Mouse (Mus musculus): ENCODE data around the gene Sppl2a. TPM values are rescaled to one million over a fixed set of nuclear protein-coding genes. Genes with fewer than 3 reads are reported as not detected.
A peak's percentile ranks its signal among the peaks of the same experiment; 100 is the strongest.

The Sppl2a gene
- polyA plus RNA-seq, 1 experiment = 12.0 TPM

GRCm38 (mm10) chr2:126948231-126948630 lies 15.2 kb upstream of the Sppl2a start:
- Histone ChIP-seq H3K27me3 (ENCODE audit: control insufficient read depth, insufficient read depth, low read length) (no peaks in the 10 kb centered on the region), H3K4me3 (ENCODE audit: low read depth, low read length) (no peak overlapping the region), H3K27ac (ENCODE audit: insufficient read depth, low read depth, low read length) (no peak overlapping the region), H3K4me1 (ENCODE audit: control insufficient read depth, insufficient read depth, insufficient read length, low read length) (peaks cover 8% of the 10 kb centered on the region; the same call in 1 of the 2 replicates), H3K36me3 (ENCODE audit: control insufficient read depth, insufficient read depth, low read length) (no peaks in the 10 kb centered on the region)
- WGBS = 30% methylated on average over 3 of the region's 3 CpGs
- TF ChIP-seq POLR2A (IDR thresholded peaks at IDR 0.05; ENCODE audit: low read depth, low read length) (no peak), CTCF (IDR thresholded peaks at IDR 0.05; ENCODE audit: extremely low read depth, insufficient read length, insufficient replicate concordance, low read depth, low read length) (no peak)

GRCm38 (mm10) chr2:126947646-126948045 lies 14.6 kb upstream of the Sppl2a start:
- no peak overlapping the region for H3K27ac ChIP-seq (ENCODE audit: insufficient read depth, low read depth, low read length)
- no peaks in the 10 kb centered on the region for H3K27me3 ChIP-seq (ENCODE audit: control insufficient read depth, insufficient read depth, low read length)
- H3K36me3 ChIP-seq (ENCODE audit: control insufficient read depth, insufficient read depth, low read length) = no peaks in the 10 kb centered on the region
- no peak overlapping the region for H3K4me3 ChIP-seq (ENCODE audit: low read depth, low read length)
- TF ChIP-seq CTCF (IDR thresholded peaks at IDR 0.05; ENCODE audit: extremely low read depth, insufficient read length, insufficient replicate concordance, low read depth, low read length) = no peak
- no peak for TF ChIP-seq POLR2A (IDR thresholded peaks at IDR 0.05; ENCODE audit: low read depth, low read length)
- H3K4me1 ChIP-seq (ENCODE audit: control insufficient read depth, insufficient read depth, insufficient read length, low read length) = peaks cover 8% of the 10 kb centered on the region; the same call in 1 of the 2 replicates

GRCm38 (mm10) chr2:126943211-126943610 lies 10.2 kb upstream of the Sppl2a start:
- WGBS = 59% methylated on average over 2 of the region's 2 CpGs
- H3K4me3 ChIP-seq (ENCODE audit: low read depth, low read length) = no peak overlapping the region

GRCm38 (mm10) chr2:126940314-126940866 lies 7.4 kb upstream of the Sppl2a start:
- whole genome bisulfite sequencing = 85% methylated on average over 3 of the region's 3 CpGs
- TF ChIP-seq CTCF (IDR thresholded peaks at IDR 0.05; ENCODE audit: extremely low read depth, insufficient read length, insufficient replicate concordance, low read depth, low read length) (no peak), POLR2A (IDR thresholded peaks at IDR 0.05; ENCODE audit: low read depth, low read length) (no peak)
- Histone ChIP-seq H3K27me3 (ENCODE audit: control insufficient read depth, insufficient read depth, low read length) (no peaks in the 10 kb centered on the region), H3K27ac (ENCODE audit: insufficient read depth, low read depth, low read length) (no peak overlapping the region), H3K4me3 (ENCODE audit: low read depth, low read length) (no peak overlapping the region), H3K4me1 (ENCODE audit: control insufficient read depth, insufficient read depth, insufficient read length, low read length) (no peaks in the 10 kb centered on the region), H3K36me3 (ENCODE audit: control insufficient read depth, insufficient read depth, low read length) (no peaks in the 10 kb centered on the region)

More at GRCm38 (mm10) chr2:126943211-126943610, 10.2 kb upstream of the Sppl2a start:
- TF ChIP-seq POLR2A (IDR thresholded peaks at IDR 0.05; ENCODE audit: low read depth, low read length) (no peak), CTCF (IDR thresholded peaks at IDR 0.05; ENCODE audit: extremely low read depth, insufficient read length, insufficient replicate concordance, low read depth, low read length) (no peak)
- Histone ChIP-seq H3K27ac (ENCODE audit: insufficient read depth, low read depth, low read length) (no peak overlapping the region), H3K4me1 (ENCODE audit: control insufficient read depth, insufficient read depth, insufficient read length, low read length) (no peaks in the 10 kb centered on the region), H3K27me3 (ENCODE audit: control insufficient read depth, insufficient read depth, low read length) (no peaks in the 10 kb centered on the region), H3K36me3 (ENCODE audit: control insufficient read depth, insufficient read depth, low read length) (no peaks in the 10 kb centered on the region)

GRCm38 (mm10) chr2:126938069-126938468 lies 5.0 kb upstream of the Sppl2a start:
- Histone ChIP-seq H3K27ac (ENCODE audit: insufficient read depth, low read depth, low read length) (no peak overlapping the region), H3K4me1 (ENCODE audit: control insufficient read depth, insufficient read depth, insufficient read length, low read length) (peaks cover 7% of the 10 kb centered on the region; the same call in 1 of the 2 replicates), H3K4me3 (ENCODE audit: low read depth, low read length) (no peak overlapping the region), H3K36me3 (ENCODE audit: control insufficient read depth, insufficient read depth, low read length) (no peaks in the 10 kb centered on the region), H3K27me3 (ENCODE audit: control insufficient read depth, insufficient read depth, low read length) (no peaks in the 10 kb centered on the region)
- 71% methylated on average over 6 of the region's 6 CpGs for WGBS
- TF ChIP-seq CTCF (IDR thresholded peaks at IDR 0.05; ENCODE audit: extremely low read depth, insufficient read length, insufficient replicate concordance, low read depth, low read length) = no peak
- no peak for TF ChIP-seq POLR2A (IDR thresholded peaks at IDR 0.05; ENCODE audit: low read depth, low read length)

- no peak overlapping the region for H3K4me3 ChIP-seq (ENCODE audit: low read depth, low read length)
- TF ChIP-seq POLR2A (IDR thresholded peaks at IDR 0.05; ENCODE audit: low read depth, low read length) (no peak), CTCF (IDR thresholded peaks at IDR 0.05; ENCODE audit: extremely low read depth, insufficient read length, insufficient replicate concordance, low read depth, low read length) (no peak)
- no peaks in the 10 kb centered on the region for H3K27me3 ChIP-seq (ENCODE audit: control insufficient read depth, insufficient read depth, low read length)
- H3K36me3 ChIP-seq (ENCODE audit: control insufficient read depth, insufficient read depth, low read length) = peaks cover 5% of the 10 kb centered on the region; the same call in 1 of the 2 replicates
- H3K4me1 ChIP-seq (ENCODE audit: control insufficient read depth, insufficient read depth, insufficient read length, low read length) = peaks cover 7% of the 10 kb centered on the region; the same call in 1 of the 2 replicates
- peak overlapping the region; percentile 58 for H3K27ac ChIP-seq (ENCODE audit: insufficient read depth, low read depth, low read length)
These were observed 886 bp upstream of the Sppl2a start for GRCm38 (mm10) chr2:126933921-126934320.

GRCm38 (mm10) chr2:126932261-126932896 lies 656 bp downstream of the Sppl2a start:
- 1% methylated on average over 15 of the region's 15 CpGs for WGBS
- TF ChIP-seq POLR2A (IDR thresholded peaks at IDR 0.05; ENCODE audit: low read depth, low read length) = no peak
- TF ChIP-seq CTCF (IDR thresholded peaks at IDR 0.05; ENCODE audit: extremely low read depth, insufficient read length, insufficient replicate concordance, low read depth, low read length) = no peak

More at GRCm38 (mm10) chr2:126932261-126932896, 656 bp downstream of the Sppl2a start:
- Histone ChIP-seq H3K4me3 (ENCODE audit: low read depth, low read length) (peak overlapping the region; percentile 86), H3K36me3 (ENCODE audit: control insufficient read depth, insufficient read depth, low read length) (peaks cover 8% of the 10 kb centered on the region; the same call in 1 of the 2 replicates), H3K27me3 (ENCODE audit: control insufficient read depth, insufficient read depth, low read length) (no peaks in the 10 kb centered on the region), H3K4me1 (ENCODE audit: control insufficient read depth, insufficient read depth, insufficient read length, low read length) (peaks cover 7% of the 10 kb centered on the region; the same call in 1 of the 2 replicates), H3K27ac (ENCODE audit: insufficient read depth, low read depth, low read length) (peak overlapping the region; percentile 35)

Measured in small intestine, adult 2 months (tissue).